Mouse (Mus musculus) forebrain, embryonic 13.5 days (tissue): Measurements from ENCODE around the gene Repin1. TPM values are rescaled to one million over a fixed set of nuclear protein-coding genes. Genes with fewer than 3 reads are reported as not detected.

Source experiments
- ATAC-seq: fragments of 200-750 bp; cut with Nextera tagmentation; 2 replicates; pipeline ENCODE4 v1.8.0; 2017
- H3K27ac ChIP-seq: fragments of 300-500 bp; sonication (generic); 2 replicates; pipeline ENCODE4 v1.5.1; 2015; ENCODE audit warnings: inconsistent platforms, mild to moderate bottlenecking, moderate library complexity
- H3K27me3 ChIP-seq: fragments of 300-500 bp; sonication (generic); 2 replicates; pipeline ENCODE4 v1.6.1; 2015; ENCODE audit warnings: mild to moderate bottlenecking, inconsistent platforms
- H3K36me3 ChIP-seq: fragments of 300-500 bp; sonication (generic); 2 replicates; pipeline ENCODE4 v1.6.1; 2015; ENCODE audit warnings: mild to moderate bottlenecking, inconsistent platforms; ENCODE audit not compliant: poor library complexity, severe bottlenecking
- H3K4me1 ChIP-seq: fragments of 300-500 bp; sonication (generic); 2 replicates; pipeline ENCODE4 v1.6.1; 2015; ENCODE audit warnings: inconsistent platforms
- H3K4me2 ChIP-seq: fragments of 300-500 bp; sonication (generic); 2 replicates; pipeline ENCODE4 v1.6.1; 2015; ENCODE audit warnings: inconsistent platforms, mild to moderate bottlenecking, moderate library complexity
- H3K4me3 ChIP-seq: fragments of 300-500 bp; sonication (generic); 2 replicates; pipeline ENCODE4 v1.5.1; 2015; ENCODE audit warnings: mild to moderate bottlenecking, inconsistent platforms
- H3K9ac ChIP-seq: fragments of 300-500 bp; sonication (generic); 2 replicates; pipeline ENCODE4 v1.6.1; 2015; ENCODE audit warnings: mild to moderate bottlenecking, inconsistent platforms
- H3K9me3 ChIP-seq: fragments of 300-500 bp; sonication (generic); replicated peaks from 2 replicates; pipeline ENCODE4 v1.6.1; 2016; ENCODE audit warnings: inconsistent platforms
- WGBS: fragments of 180-500 bp; shearing (Covaris S2); methylation state at CpG from one replicate; pipeline ENCODE4 v1.1.7; 2015; 5-methylcytosine and 5-hydroxymethylcytosine counted together
- polyA plus RNA-seq: library from polyadenylated mRNA; unstranded; fragments of >200 nt; fragmentation: Nextera tagmentation; extraction: Ambion mirVana; gene quantifications from 2 replicates; pipeline ENCODE4 v1.2.1, GENCODE M21; 2015

Repin1 gene
- polyA plus RNA-seq: 35.8 and 38.8 TPM in 2 replicates

DNA sequence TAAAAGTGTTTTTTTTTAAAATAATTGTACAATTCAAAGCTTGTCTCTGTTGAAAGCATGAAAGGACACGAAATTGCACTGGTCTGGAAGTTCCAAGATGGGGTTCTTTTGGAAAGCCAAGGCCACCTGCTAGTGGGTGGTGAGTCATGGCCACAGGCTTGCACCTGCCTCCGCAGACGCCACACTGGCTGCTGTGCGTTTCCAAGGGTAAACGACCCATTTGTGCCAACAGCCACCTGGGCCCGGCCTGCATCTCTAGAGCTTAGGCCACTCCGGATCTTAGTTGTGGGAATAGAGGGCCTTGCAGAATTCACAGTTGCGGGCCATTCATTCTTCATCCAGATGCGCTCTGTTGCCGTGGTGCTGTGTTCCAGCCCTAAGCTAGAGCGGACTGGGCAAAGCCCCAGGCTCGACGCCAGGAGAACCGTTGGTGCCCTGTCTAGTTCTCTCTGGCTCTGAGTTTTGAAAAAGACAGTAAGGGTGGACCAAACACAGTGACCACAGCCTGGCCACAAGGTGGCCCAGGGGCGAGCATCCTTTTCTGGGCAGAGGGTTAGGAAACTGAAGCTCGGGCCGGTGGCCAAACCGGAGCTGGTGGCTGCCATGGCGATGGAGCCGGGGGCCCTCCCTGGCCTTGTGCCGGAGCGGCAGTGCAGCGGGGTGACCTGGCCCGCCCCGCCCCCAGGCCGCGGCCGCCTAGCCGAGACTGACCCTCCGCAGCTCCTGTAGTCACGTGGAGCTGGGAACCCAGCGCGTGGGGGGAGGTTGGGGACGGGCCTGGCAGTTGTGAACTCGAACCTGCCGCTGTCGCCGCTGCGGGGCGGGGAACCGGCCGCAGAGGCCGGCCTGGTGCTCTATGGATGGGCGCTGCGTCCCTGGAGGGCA lies at the start of gene Repin1, which contains the start of gene Gm44965:
Gene Repin1, plus strand, starts transcription at position 726 of the 885 bp plus-strand sequence.
Gene Gm44965, plus strand, starts transcription at position 784 of the 885 bp plus-strand sequence.
- ATAC-seq: peak; percentile 93
- 4% methylated on average over 45 of the region's 45 CpGs for WGBS
- Histone ChIP-seq H3K27me3 (no peaks in the 10 kb centered on the region), H3K36me3 (peaks cover 34% of the 10 kb centered on the region), H3K9ac (peak within 1 kb of the TSS; percentile 84), H3K27ac (peak within 1 kb of the TSS; percentile 89), H3K9me3 (peaks cover 25% of the 10 kb centered on the region), H3K4me1 (peaks cover 18% of the 10 kb centered on the region), H3K4me2 (peak within 1 kb of the TSS; percentile 75), H3K4me3 (peak within 1 kb of the TSS; percentile 70)

DNA sequence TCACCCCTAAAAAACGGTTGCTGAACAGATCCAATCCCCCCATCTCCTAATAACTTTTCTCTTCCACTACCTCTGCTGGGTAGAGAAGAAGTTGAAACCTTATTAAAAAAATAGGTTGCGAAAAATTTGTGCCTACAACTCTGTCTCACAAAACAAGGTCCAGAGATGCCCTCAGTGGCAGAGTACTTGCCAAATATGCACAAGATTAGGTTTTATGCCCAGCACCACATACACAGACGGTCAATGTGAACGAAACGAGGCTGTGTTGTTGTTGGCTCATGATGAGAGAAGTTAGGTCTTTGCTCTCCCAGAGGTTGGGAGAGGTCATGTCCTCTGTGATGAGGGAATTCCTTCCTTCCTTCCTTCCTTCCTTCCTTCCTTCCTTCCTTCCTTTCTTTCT lies 48.4 kb upstream of the Repin1 start:
- H3K36me3 ChIP-seq: peaks cover 22% of the 10 kb centered on the region
- H3K4me3 ChIP-seq: no peak overlapping the region
- no peak overlapping the region for H3K4me2 ChIP-seq
- H3K9ac ChIP-seq: no peak overlapping the region
- no peaks in the 10 kb centered on the region for H3K4me1 ChIP-seq
- 80% methylated on average over 5 of the region's 5 CpGs for WGBS
- H3K27me3 ChIP-seq: no peaks in the 10 kb centered on the region
- H3K9me3 ChIP-seq: no peaks in the 10 kb centered on the region
- no peak for ATAC-seq
- no peak overlapping the region for H3K27ac ChIP-seq

DNA sequence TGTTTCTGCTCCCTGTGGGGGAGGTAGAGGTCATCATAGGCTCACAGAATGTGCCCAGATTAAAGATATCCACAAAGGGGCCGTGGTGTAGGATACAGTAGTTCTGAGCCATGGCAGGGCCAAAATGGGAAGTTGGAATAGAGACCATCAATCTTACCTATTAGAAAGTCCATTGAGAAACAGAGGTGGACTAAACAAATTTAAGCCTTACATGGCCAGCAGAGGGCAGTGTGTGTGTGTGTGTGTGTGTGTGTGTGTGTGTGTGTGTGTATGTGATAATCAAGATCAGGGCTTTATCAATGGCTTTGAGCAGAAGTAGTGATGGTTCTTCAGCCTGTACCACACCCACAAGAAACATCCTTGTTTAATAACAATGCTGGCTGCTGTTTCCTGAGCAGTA lies 47.4 kb upstream of the Repin1 start:
- no peak for ATAC-seq
- WGBS: 50% methylated on average over 1 of the region's 1 CpGs
- H3K9ac ChIP-seq: no peak overlapping the region

DNA sequence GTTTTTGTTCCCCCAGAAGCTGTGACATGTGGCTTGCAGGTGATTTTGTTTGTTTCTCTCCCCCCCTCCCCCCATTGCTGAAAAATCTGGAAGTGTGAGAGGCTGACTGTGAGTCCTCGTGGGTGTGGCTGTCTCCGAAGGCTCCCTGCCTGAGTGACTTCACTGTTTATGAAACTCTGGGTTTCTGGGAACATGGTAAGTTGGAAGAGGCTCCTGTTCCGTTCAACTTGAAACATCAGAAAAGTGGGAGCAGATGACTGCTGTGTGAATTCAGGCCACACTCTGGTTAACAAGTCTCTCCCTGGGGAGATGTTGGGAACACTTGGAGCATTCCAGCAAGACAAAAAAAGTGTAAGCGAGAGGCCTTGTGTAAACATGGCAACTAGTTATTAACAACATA lies 46.8 kb upstream of the Repin1 start:
- WGBS: 80% methylated on average over 4 of the region's 4 CpGs
- H3K36me3 ChIP-seq: peaks cover 6% of the 10 kb centered on the region; the same call in 1 of the 2 replicates
- no peak overlapping the region for H3K4me3 ChIP-seq
- H3K27me3 ChIP-seq: no peaks in the 10 kb centered on the region
- no peaks in the 10 kb centered on the region for H3K4me1 ChIP-seq
- H3K4me2 ChIP-seq: no peak overlapping the region
- no peak overlapping the region for H3K9ac ChIP-seq
- H3K9me3 ChIP-seq: no peaks in the 10 kb centered on the region
- ATAC-seq: no peak
- H3K27ac ChIP-seq: no peak overlapping the region

More for the DNA sequence above, 47.4 kb upstream of the Repin1 start:
- Histone ChIP-seq H3K27ac (no peak overlapping the region), H3K36me3 (peaks cover 11% of the 10 kb centered on the region; the same call in 1 of the 2 replicates), H3K9me3 (no peaks in the 10 kb centered on the region), H3K4me1 (no peaks in the 10 kb centered on the region), H3K4me2 (no peak overlapping the region), H3K27me3 (no peaks in the 10 kb centered on the region), H3K4me3 (no peak overlapping the region)

DNA sequence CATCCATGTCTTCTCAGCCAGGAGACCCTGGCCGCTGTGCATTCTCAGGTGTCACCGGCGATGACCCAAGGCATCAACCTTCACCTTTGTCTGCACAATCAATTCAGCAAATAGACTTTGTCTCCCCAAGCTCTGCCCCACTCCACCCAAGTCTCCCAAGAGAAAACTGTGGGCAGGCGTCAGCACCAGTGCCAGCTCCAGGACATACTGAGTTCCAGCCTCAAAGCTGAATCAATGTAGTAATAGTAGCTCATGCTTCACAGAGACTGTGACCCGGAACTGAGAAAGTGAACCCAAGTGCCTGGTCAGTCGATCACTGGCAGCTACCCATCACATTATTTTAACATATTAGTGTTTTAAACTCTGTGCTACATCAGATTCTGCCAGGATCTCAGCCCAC lies 45.4 kb upstream of the Repin1 start:
- Histone ChIP-seq H3K4me2 (no peak overlapping the region), H3K4me3 (no peak overlapping the region), H3K27ac (no peak overlapping the region), H3K4me1 (no peaks in the 10 kb centered on the region), H3K27me3 (no peaks in the 10 kb centered on the region), H3K9me3 (no peaks in the 10 kb centered on the region), H3K36me3 (no peaks in the 10 kb centered on the region), H3K9ac (no peak overlapping the region)
- no peak for ATAC-seq
- WGBS: 88% methylated on average over 6 of the region's 6 CpGs

DNA sequence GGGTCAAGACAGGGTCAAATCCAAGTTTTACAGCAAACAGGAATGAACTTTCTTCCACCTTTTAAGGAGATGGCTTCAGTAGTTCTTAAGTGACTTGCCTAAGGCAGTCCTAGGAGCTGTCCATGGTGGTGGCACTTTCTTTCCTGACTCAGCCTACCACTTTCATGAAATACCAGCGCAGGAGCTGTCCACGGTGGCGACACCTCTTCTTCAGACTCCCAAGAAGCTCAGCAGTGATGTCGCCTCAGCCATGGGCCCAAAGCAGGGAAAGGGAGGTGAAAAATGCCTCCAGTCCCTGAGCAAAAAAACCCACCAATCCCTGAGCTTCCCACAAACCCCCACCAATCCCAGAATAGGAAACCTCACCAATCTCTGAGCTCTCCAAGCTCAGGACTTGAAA lies 40.8 kb upstream of the Repin1 start:
- H3K27ac ChIP-seq: no peak overlapping the region
- no peak for ATAC-seq

DNA sequence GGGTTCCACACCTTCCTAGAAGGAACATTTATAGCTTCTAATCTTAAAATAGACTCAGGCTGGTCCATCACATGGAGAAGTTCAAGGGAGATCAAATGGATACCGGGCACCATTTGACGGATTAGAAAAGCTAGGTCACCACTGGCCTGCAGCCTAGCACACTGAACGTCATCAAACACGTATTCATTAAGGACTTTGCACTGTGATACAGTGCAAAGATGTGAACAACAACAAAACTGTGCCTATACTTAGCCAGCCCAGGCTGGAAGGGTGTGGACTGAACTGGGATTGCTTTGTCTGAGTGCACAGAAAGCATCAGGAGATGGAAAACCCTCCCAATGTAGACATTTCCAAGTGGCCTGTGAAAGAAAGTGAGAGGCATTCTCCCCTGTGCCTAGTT lies 39.9 kb upstream of the Repin1 start:
- Histone ChIP-seq H3K27ac (peak overlapping the region; percentile 98), H3K36me3 (peaks cover 10% of the 10 kb centered on the region; the same call in 1 of the 2 replicates), H3K9me3 (no peaks in the 10 kb centered on the region), H3K9ac (peak overlapping the region; percentile 81), H3K4me3 (peak overlapping the region; percentile 47), H3K27me3 (no peaks in the 10 kb centered on the region), H3K4me1 (peaks cover 20% of the 10 kb centered on the region), H3K4me2 (peak overlapping the region; percentile 73)
- ATAC-seq: peak; percentile 16
- 82% methylated on average over 4 of the region's 4 CpGs for WGBS

More for the DNA sequence above, 40.8 kb upstream of the Repin1 start:
- WGBS: 68% methylated on average over 4 of the region's 4 CpGs
- Histone ChIP-seq H3K9me3 (no peaks in the 10 kb centered on the region), H3K27me3 (no peaks in the 10 kb centered on the region), H3K4me3 (no peak overlapping the region), H3K36me3 (peaks cover 8% of the 10 kb centered on the region; the same call in 1 of the 2 replicates), H3K4me1 (peaks cover 20% of the 10 kb centered on the region), H3K4me2 (no peak overlapping the region), H3K9ac (no peak overlapping the region)

DNA sequence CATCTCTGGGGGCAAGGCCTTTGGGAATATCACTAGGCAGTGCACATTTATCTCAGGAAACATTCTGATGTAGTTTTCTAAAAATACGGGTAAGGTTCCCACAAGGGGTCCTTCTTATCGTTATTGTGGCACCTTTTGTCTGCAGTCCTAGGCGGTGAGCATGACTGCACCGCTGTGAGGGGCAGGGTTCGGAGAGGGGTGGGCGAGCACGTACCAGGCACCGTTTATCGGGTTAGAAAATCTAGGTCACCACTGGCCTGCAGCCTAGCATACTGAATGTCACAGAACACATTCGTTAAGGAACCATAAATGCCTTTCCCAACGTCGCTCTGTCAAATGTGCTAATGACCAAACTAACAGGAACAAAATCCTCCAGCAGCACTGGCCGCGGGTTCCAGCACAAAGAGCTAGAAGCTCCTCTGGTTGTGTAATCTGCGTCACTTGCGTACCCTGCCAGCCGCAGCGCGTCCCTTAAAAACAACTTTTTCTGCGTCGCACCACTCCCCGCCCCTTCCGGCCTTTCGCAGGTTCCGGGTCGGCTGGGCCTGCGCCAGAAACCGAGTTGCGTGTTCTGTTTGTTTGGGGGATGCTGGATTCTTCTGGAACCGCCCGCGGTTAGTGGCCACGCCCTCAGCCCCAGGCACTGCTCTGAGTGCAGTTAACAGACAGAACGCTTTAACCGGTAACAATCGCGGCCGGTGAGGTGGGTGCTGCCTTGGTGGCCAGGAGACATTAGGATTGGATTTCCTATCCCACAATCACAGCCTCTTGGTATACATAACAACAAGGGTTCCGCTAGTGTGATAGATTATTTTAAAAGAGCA lies 39.2 kb upstream of the Repin1 start, which contains the start of gene Lrrc61:
Gene Lrrc61, plus strand, starts transcription at position 517 of the 824 bp plus-strand sequence.
- H3K4me2 ChIP-seq: peak within 1 kb of the TSS; percentile 73
- H3K27ac ChIP-seq: peak within 1 kb of the TSS; percentile 98
- ATAC-seq: peak; percentile 94
- WGBS: under 1% methylated on average over 39 of the region's 39 CpGs
- H3K4me3 ChIP-seq: peak within 1 kb of the TSS; percentile 47
- H3K4me1 ChIP-seq: peaks cover 20% of the 10 kb centered on the region
- H3K9ac ChIP-seq: peak within 1 kb of the TSS; percentile 81
- H3K27me3 ChIP-seq: no peaks in the 10 kb centered on the region
- no peaks in the 10 kb centered on the region for H3K9me3 ChIP-seq
- H3K36me3 ChIP-seq: peaks cover 16% of the 10 kb centered on the region; the same call in 1 of the 2 replicates

DNA sequence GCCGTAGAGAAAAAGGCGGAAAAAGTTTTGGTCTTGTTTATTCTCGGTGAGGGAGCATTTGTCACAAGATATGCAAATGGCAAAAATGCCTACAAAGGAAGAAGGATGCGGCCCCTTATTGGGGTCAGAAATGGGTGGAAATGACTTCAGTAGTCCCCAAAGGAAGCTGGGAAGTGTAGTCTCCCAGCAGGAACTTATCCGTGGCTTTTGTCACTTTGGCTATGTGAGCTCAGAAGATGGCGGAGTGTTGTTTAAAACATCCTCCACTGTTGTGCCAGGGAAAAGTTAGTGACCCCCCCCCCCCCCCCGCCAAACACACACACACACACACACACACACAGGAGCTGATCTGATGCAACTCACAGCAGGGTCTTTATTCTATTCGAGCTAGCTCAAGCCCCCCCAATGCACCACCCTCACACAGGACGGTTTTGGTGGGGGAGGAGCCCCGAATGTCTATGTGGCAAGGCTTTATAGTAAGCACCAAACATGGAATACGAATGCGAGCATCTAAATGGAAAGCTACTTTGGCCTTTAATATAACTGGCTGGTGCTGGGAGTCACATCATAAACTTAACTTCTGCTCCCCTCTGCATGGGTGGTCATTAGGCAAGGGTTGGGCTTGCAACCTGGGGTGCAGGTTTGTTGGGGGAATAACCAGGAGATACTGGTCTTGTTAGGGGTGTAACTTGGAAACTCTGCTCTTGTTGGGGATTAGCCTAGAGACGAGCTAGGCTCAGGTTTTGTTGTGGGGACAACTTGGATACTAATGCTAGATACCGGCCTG lies 38.4 kb upstream of the Repin1 start:
- Histone ChIP-seq H3K4me1 (peaks cover 20% of the 10 kb centered on the region), H3K4me2 (peak overlapping the region; percentile 73), H3K27ac (peak overlapping the region; percentile 98), H3K9ac (peak overlapping the region; percentile 81), H3K27me3 (no peaks in the 10 kb centered on the region), H3K9me3 (no peaks in the 10 kb centered on the region), H3K36me3 (peaks cover 16% of the 10 kb centered on the region; the same call in 1 of the 2 replicates), H3K4me3 (peak overlapping the region; percentile 47)
- peak; percentile 86 for ATAC-seq
- WGBS: 25% methylated on average over 14 of the region's 14 CpGs

DNA sequence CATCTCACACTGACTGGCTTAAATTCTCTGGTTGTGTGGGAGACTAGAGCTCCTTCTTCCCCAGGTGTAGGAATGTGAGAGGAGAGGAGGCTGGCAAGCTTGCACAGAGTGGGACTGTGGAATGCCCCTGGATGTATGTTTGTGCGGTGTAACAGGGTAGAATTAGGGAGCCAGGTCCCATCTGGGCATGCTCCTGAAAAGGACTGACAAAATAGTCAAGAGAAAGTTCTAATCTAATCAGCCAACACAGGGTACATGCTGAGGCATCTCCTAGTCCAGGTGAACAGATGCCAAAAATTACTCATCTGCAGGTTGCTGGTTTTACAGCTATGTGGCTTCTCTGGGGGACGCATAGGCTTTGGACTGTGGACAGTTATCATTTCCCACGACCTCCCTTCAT lies 37.7 kb upstream of the Repin1 start:
- peaks cover 16% of the 10 kb centered on the region; the same call in 1 of the 2 replicates for H3K36me3 ChIP-seq
- H3K27me3 ChIP-seq: no peaks in the 10 kb centered on the region
- H3K27ac ChIP-seq: peak overlapping the region; percentile 98; the same call in 1 of the 2 replicates
- WGBS: 86% methylated on average over 3 of the region's 3 CpGs
- peak overlapping the region; percentile 47; the same call in 1 of the 2 replicates for H3K4me3 ChIP-seq
- H3K9ac ChIP-seq: no peak overlapping the region
- no peak for ATAC-seq
- peak overlapping the region; percentile 73; the same call in 1 of the 2 replicates for H3K4me2 ChIP-seq
- no peaks in the 10 kb centered on the region for H3K9me3 ChIP-seq
- H3K4me1 ChIP-seq: peaks cover 20% of the 10 kb centered on the region

DNA sequence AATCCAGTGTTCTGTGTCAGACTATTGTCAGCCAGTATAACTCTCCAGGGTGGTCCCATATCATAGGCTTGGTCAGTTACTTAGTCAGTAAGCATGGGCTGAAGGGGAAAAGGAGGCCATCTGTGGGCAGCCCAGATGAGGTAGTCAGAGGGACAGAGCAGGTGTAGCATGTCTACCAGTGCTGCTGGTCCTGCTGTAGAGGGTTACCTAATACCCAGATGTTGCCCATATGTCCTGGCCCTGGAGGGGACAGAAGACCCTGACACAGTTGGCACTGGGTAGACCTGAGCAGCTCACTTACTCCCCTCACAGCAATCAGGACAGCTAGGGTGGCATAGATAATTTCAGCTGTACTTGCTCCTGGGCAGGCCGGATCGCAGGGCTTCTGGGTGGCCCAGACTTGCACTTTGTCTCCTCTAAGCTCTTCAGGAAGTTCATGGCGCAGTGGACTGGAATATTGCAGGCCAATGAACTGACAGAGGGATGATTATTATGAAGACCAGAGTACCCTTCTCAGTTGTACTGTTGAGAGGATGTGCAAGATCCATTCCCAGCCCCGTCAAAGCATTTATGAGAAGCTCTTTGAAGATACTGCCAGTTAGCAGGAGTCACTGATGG lies 27.9 kb upstream of the Repin1 start:
- WGBS: 95% methylated on average over 4 of the region's 4 CpGs
- H3K27me3 ChIP-seq: no peaks in the 10 kb centered on the region
- H3K4me2 ChIP-seq: no peak overlapping the region
- no peak for ATAC-seq
- no peak overlapping the region for H3K9ac ChIP-seq
- no peak overlapping the region for H3K4me3 ChIP-seq
- peaks cover 37% of the 10 kb centered on the region for H3K36me3 ChIP-seq
- no peaks in the 10 kb centered on the region for H3K9me3 ChIP-seq
- no peak overlapping the region for H3K27ac ChIP-seq
- peaks cover 11% of the 10 kb centered on the region for H3K4me1 ChIP-seq
